Mouse (Mus musculus) hindbrain, embryonic 10.5 days (tissue): ENCODE results near the gene Il25. TPM values are rescaled to one million over a fixed set of nuclear protein-coding genes. Genes with fewer than 3 reads are reported as not detected.

ENCODE experiments used
- DNase-seq: peaks from one replicate; pipeline ENCODE4 v3.0.0-alpha.2; 2017; ENCODE audit warnings: low spot score
- H3K27ac ChIP-seq: fragments of 300-500 bp; sonication (generic); 2 replicates; pipeline ENCODE4 v1.5.1; 2016; ENCODE audit warnings: mild to moderate bottlenecking, moderate library complexity
- H3K27me3 ChIP-seq: fragments of 300-500 bp; sonication (generic); 2 replicates; pipeline ENCODE4 v1.6.1; 2016; ENCODE audit warnings: mild to moderate bottlenecking; ENCODE audit not compliant: poor library complexity, insufficient read depth, severe bottlenecking
- H3K36me3 ChIP-seq: fragments of 300-500 bp; sonication (generic); 2 replicates; pipeline ENCODE4 v1.6.1; 2016; ENCODE audit warnings: mild to moderate bottlenecking, moderate library complexity
- H3K4me1 ChIP-seq: fragments of 300-500 bp; sonication (generic); replicated peaks from 2 replicates; pipeline ENCODE4 v1.6.1; 2016; ENCODE audit warnings: mild to moderate bottlenecking
- H3K4me3 ChIP-seq: fragments of 300-500 bp; sonication (generic); 2 replicates; pipeline ENCODE4 v1.5.1; 2016; ENCODE audit warnings: mild to moderate bottlenecking, moderate library complexity
- H3K9me3 ChIP-seq: fragments of 300-500 bp; sonication (generic); 2 replicates; pipeline ENCODE4 v1.6.1; 2016; ENCODE audit warnings: mild to moderate bottlenecking, moderate library complexity
- WGBS: fragments of 180-500 bp; shearing (Covaris S2); methylation state at CpG from one replicate; pipeline ENCODE4 v1.1.7; 2016; 5-methylcytosine and 5-hydroxymethylcytosine counted together
- polyA plus RNA-seq: library from polyadenylated mRNA; unstranded; fragments of >200 nt; fragmentation: Nextera tagmentation; extraction: Ambion mirVana; gene quantifications from 2 replicates; pipeline ENCODE4 v1.2.1, GENCODE M21; 2016

Gene Il25
- polyA plus RNA-seq, 1 experiment from 2014 or later = 0.24 TPM

GRCm38 (mm10) chr14:54935904-54936830 is 3.7 kb downstream of the Il25 start, which contains the start of gene Cmtm5:
Gene Cmtm5 (plus strand): TSS chr14:54936261.
- no peak for DNase-seq
- 43% methylated on average over 8 of the region's 8 CpGs for WGBS
- H3K27ac ChIP-seq = peak within 1 kb of the TSS; percentile 73

GRCm38 (mm10) chr14:54936831-54937160 is 4.3 kb downstream of the Il25 start:
- H3K27ac ChIP-seq = peak overlapping the region; percentile 73
- H3K4me1 ChIP-seq = peaks cover 31% of the 10 kb centered on the region
- DNase-seq = no peak
- H3K36me3 ChIP-seq = no peaks in the 10 kb centered on the region
- 0 out of 2 replicates have a peak overlapping the region, but pooled peaks have one; percentile 4 for H3K4me3 ChIP-seq
- no peaks in the 10 kb centered on the region for H3K9me3 ChIP-seq
- no peaks in the 10 kb centered on the region for H3K27me3 ChIP-seq
- 57% methylated on average over 6 of the region's 6 CpGs for WGBS

More at GRCm38 (mm10) chr14:54935904-54936830, 3.7 kb downstream of the Il25 start, which contains the start of gene Cmtm5:
- no peaks in the 10 kb centered on the region for H3K9me3 ChIP-seq
- H3K4me3 ChIP-seq = peak within 1 kb of the TSS; percentile 4; the same call in 1 of the 2 replicates
- no peaks in the 10 kb centered on the region for H3K36me3 ChIP-seq
- H3K27me3 ChIP-seq = no peaks in the 10 kb centered on the region
- peaks cover 36% of the 10 kb centered on the region for H3K4me1 ChIP-seq

DNA sequence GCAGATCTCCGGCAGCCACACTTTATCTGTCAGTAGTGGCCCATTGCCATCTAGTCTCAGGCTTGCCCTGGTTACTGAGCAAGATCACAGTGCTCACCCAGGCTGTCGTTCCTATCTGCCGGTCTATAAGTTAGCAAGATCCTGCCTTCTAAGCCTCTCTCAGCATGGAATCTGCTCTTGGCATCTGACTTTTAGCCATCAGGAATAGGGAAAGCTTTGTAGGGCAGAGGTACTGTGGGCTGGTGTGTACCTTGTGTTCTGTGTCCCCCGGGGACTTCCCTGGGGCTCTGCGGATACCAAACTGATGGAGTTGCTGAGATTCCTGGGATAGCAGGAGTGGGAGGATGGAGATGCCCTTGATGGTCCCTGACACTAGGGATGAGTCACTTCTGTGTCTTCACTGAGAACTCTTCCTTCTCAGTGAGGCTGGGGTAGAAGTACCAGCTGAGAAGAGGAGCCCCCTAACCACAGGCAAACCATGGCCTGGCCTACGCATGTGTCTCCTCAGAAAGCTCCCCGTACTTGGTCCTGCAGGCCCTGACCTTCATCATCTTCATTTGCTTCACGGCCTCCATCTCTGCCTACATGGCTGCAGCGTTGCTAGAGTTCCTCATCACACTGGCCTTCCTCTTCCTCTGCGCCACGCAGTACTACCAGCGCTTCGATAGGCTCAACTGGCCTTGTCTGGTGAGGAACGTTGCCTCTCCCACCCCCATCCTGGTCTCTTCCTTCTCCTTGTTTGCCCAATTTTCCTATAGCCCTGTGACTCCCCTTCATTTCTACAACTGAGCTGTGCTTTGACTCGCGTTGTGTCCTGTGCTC is 5.1 kb downstream of the Il25 start:
- 90% methylated on average over 16 of the region's 16 CpGs for WGBS

DNA sequence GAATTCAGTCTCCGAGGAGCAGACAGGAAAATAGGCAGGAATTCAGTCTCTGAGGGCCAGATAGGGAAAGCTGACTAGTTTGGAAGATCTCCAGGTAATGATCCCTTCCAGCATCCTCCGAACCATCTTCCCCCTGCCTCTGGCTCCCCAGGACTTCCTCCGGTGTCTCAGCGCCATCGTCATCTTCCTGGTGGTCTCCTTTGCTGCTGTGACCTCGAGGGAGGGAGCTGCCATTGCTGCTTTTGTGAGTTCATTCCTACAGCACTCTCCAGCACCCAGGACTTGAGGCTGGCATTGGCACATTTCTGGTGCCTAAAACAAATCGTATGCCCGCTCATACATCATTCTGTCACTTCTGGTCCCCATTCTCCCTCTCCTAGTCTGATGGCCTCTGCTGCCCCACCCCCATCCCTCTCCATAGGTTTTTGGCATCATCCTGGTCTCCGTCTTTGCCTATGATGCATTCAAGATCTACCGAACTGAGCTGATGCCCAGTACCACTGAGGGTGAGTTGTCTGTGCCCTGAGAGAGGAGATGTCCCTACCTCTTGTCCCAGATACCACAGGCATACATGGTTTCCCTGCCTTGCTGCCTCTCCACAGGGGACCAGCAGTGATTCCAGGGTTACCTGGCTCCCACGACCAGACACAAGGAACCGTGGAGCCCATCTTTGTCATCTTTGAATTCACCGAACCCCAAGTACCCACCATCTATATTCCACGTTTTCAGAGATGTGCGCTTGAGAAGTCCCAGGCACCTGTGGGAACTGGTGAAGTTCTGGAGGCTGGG is 6.1 kb downstream of the Il25 start:
- DNase-seq = no peak
- Histone ChIP-seq H3K27ac (no peak overlapping the region), H3K27me3 (no peaks in the 10 kb centered on the region), H3K4me3 (no peak overlapping the region), H3K4me1 (peaks cover 20% of the 10 kb centered on the region), H3K36me3 (no peaks in the 10 kb centered on the region), H3K9me3 (no peaks in the 10 kb centered on the region)
- 80% methylated on average over 15 of the region's 15 CpGs for WGBS

More for the DNA sequence above, 5.1 kb downstream of the Il25 start:
- Histone ChIP-seq H3K36me3 (no peaks in the 10 kb centered on the region), H3K27ac (no peak overlapping the region), H3K9me3 (no peaks in the 10 kb centered on the region), H3K4me1 (peaks cover 27% of the 10 kb centered on the region), H3K27me3 (no peaks in the 10 kb centered on the region), H3K4me3 (no peak overlapping the region)
- no peak for DNase-seq

DNA sequence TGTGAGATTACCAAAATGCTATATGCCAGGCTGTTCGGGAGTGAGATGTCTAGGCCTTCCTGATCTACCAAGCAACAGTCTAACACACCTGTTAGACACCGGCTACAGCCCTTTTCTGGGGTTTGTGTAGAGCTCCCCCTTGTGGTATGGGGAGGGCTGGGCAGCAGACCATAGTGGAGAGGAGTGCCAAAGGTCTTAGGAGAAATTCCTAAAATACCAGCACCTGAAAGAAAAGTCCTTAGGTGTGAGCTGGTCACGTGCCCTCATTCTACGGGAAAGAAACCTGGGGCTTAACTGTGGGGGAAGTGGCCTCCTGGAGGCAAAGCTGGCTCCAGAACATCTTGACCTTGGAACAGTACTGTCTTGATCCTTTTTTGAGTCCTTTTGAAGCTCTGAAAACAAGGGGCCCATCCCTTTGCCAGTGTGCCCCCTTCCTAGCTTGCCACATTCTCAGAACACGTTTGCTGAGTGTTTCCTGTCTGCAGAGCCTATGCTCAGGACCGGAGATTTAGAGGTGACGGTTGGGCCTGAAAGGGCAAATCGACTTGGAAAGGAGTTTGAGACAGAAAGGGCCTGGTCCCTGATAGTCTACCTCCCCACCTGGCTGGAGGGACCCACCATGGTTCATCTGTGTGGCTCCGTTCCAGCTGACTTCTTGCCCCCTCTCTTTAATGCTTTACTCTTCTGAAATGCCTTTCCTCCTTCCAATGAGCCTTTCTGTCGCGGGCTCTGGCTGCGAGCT is 7.1 kb downstream of the Il25 start:
- no peaks in the 10 kb centered on the region for H3K9me3 ChIP-seq
- H3K36me3 ChIP-seq = no peaks in the 10 kb centered on the region
- no peaks in the 10 kb centered on the region for H3K27me3 ChIP-seq
- peaks cover 16% of the 10 kb centered on the region for H3K4me1 ChIP-seq
- WGBS = 51% methylated on average over 12 of the region's 12 CpGs
- H3K27ac ChIP-seq = no peak overlapping the region
- peak; percentile 58 for DNase-seq
- no peak overlapping the region for H3K4me3 ChIP-seq

DNA sequence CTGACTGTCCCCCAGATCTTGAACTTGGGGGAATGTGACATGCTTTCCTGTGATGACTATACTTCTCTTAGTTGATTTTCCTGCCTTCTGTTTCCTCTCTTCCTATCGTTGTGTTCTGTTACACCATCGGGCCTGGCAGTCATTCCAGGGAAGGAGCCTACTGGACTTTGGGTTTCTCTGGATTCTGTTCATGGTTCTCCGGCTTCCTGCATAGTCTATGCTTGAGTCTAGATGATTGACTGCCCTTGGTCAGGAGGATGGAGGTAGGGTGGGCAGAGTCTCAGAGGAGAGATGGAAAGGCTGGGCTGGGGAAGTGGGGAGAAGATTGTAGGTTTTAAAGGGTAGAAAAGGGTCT is 7.7 kb downstream of the Il25 start:
- Histone ChIP-seq H3K27me3 (no peaks in the 10 kb centered on the region), H3K36me3 (no peaks in the 10 kb centered on the region), H3K4me3 (no peak overlapping the region), H3K27ac (no peak overlapping the region), H3K4me1 (peaks cover 15% of the 10 kb centered on the region), H3K9me3 (no peaks in the 10 kb centered on the region)
- 90% methylated on average over 3 of the region's 3 CpGs for WGBS
- DNase-seq = no peak

GRCm38 (mm10) chr14:54941024-54941978 is 8.8 kb downstream of the Il25 start:
- Histone ChIP-seq H3K36me3 (no peaks in the 10 kb centered on the region), H3K27me3 (no peaks in the 10 kb centered on the region), H3K4me3 (no peak overlapping the region), H3K9me3 (no peaks in the 10 kb centered on the region), H3K4me1 (peaks cover 6% of the 10 kb centered on the region), H3K27ac (no peak overlapping the region)
- WGBS = 67% methylated on average over 13 of the region's 13 CpGs
- no peak for DNase-seq

DNA sequence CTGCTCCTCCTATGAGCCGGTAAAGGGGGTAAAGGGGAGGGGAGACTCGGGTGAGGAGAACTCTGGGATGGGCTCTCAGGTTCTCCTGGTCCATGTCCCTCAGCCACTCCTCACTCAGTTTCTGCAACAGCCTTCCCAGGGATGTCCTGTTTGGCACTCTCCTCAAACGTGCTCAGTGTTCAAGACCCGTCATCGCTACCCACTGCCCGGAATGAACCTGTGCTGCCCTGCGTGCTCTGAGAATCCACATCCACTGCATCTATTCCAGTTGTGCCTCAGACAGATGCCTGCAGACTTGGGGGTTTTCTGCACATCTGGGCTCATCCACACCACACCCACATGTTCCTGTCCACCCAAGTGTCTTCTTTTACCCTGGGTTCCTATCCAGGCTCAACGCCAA is 10.0 kb downstream of the Il25 start:
- no peak overlapping the region for H3K4me3 ChIP-seq
- H3K27me3 ChIP-seq = no peaks in the 10 kb centered on the region
- no peak overlapping the region for H3K27ac ChIP-seq
- DNase-seq = no peak
- no peaks in the 10 kb centered on the region for H3K4me1 ChIP-seq
- H3K36me3 ChIP-seq = no peaks in the 10 kb centered on the region
- 92% methylated on average over 8 of the region's 8 CpGs for WGBS
- H3K9me3 ChIP-seq = no peaks in the 10 kb centered on the region

DNA sequence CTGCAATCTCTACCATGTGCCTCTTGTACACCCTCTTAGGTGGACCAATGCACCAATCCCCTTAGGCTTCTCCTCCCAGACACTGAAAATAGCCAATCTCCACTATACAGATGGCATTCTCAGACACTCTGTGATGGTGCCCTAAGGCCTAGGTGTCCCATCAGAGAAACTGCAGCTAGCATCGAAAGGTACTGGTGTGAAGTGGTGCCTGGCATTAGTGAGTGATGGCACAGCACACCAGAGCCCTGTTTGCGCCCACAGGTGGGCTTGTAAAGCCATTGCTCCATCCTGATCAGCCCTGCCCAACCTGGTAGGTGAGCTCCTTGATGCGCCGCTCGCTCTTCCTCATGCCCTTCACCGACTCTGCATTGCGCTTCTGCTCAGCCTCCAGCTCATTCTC is 11.5 kb downstream of the Il25 start:
- H3K36me3 ChIP-seq = no peaks in the 10 kb centered on the region
- H3K9me3 ChIP-seq = no peaks in the 10 kb centered on the region
- H3K4me1 ChIP-seq = no peaks in the 10 kb centered on the region
- no peak for DNase-seq
- no peak overlapping the region for H3K27ac ChIP-seq
- WGBS = 93% methylated on average over 7 of the region's 7 CpGs
- no peaks in the 10 kb centered on the region for H3K27me3 ChIP-seq
- H3K4me3 ChIP-seq = no peak overlapping the region

DNA sequence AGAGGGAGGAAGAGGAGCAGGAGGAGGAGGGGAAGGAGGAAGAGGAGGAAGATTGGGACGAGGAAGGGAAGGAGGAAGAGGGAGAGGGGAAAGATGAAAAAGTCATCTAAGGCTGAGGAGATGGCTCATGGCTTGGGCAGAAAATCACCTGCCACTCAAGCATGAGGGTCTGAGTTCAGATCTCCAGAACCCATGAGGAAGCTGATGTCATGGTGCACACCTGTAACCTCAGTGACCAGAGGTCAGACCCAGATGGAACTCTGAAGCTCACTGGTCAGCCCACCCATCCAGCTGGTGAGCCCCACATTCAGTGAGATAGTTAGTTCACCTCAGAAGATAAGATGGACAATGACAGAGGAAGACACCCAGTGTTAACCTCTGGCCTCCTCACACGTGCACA is 12.4 kb downstream of the Il25 start:
- H3K4me1 ChIP-seq = no peaks in the 10 kb centered on the region
- H3K36me3 ChIP-seq = no peaks in the 10 kb centered on the region
- no peaks in the 10 kb centered on the region for H3K9me3 ChIP-seq
- no peak for DNase-seq
- no peak overlapping the region for H3K4me3 ChIP-seq
- 84% methylated on average over 2 of the region's 2 CpGs for WGBS
- H3K27ac ChIP-seq = no peak overlapping the region
- peaks cover 3% of the 10 kb centered on the region; the same call in 1 of the 2 replicates for H3K27me3 ChIP-seq

GRCm38 (mm10) chr14:54945975-54946704 is 13.6 kb downstream of the Il25 start:
- Histone ChIP-seq H3K27me3 (peaks cover 6% of the 10 kb centered on the region; the same call in 1 of the 2 replicates), H3K36me3 (no peaks in the 10 kb centered on the region), H3K4me3 (no peak overlapping the region), H3K9me3 (no peaks in the 10 kb centered on the region), H3K4me1 (no peaks in the 10 kb centered on the region), H3K27ac (no peak overlapping the region)
- WGBS = 86% methylated on average over 19 of the region's 19 CpGs
- DNase-seq = no peak
